Mouse (Mus musculus): ENCODE results near the gene Ano2.

DNA sequence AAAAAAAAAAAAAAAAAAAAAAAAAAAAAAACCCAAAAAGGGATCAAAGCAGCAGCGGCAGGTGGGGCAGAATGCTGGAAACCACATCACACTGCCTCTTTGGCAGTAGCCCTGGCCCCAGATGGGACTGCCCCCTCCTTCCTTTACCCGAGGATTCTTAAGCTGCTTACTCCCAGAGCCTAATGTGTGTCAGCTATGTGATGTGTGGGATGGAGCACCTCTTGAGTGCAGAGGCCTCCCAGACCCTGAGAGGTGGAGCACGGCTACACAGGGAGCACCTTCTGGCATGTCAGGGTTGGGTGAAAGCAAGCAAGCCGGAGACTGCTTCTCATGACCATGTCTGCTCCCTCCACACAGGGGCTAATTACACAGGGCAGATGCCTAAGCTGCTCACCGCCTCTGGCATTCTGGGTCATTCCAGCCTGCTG, 37.3 kb downstream of the Ano2 start:
- TF ChIP-seq CTCF (IDR thresholded peaks at IDR 0.05): no peak
- no peak for TF ChIP-seq EP300 (IDR thresholded peaks at IDR 0.05)
